Mouse (Mus musculus) E14TG2a.4 (cell line): ENCODE measurements around the gene 1500015O10Rik.

Experiments
- CTCF ChIP-seq: conservative IDR thresholded peaks from 2 replicates; pipeline ENCODE4 v1.5.1; 2014; ENCODE audit warnings: low read length
- POU5F1 ChIP-seq: IDR thresholded peaks from 2 replicates; pipeline ENCODE4 v1.6.1; 2014; ENCODE audit warnings: low read length, borderline replicate concordance

- TF ChIP-seq CTCF, result peak; percentile 54
- no peak for TF ChIP-seq POU5F1
Measured at GRCm38 (mm10) chr1:43760085-43760484, 29.7 kb downstream of the 1500015O10Rik start.
